Comparison of ENCODE assay signal across 7 mouse cellular contexts in the genomic region with DNA sequence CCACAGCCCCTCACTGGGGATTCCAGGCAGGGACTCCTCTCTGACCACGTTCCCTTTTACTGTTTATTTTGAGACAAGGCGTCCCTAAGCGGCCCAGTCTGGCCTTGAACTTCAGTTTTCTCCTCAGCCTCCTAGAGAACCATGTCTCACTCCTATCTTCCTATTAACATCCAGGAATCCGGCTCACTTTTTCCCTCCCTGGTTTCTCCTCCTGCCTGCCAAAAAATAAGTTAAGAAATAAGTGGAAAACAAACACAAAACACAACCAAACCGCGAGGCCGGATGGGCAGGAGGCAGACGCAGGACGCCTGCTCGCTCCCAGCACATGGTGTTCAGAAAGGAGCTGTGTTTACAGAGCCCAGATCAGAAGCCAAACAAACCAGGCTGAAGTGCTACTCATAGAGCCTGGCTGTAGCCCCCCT. TPM values are rescaled to one million over a fixed set of nuclear protein-coding genes. Genes with fewer than 3 reads are reported as not detected.
DNase-seq lines count a peak whose midpoint lies in the region; ATAC-seq and TF ChIP-seq lines count a peak whose summit lies in the region.

No protein-coding gene starts in this region.

- peak overlapping the region; percentile 32 for H3K27ac ChIP-seq in left cerebral cortex, adult 2 months
- H3K27ac ChIP-seq in limb, embryonic 15.5 days = peak overlapping the region; percentile 87
- H3K27ac ChIP-seq in stomach, embryonic 15.5 days = peak overlapping the region; percentile 84

- H3K4me3 ChIP-seq in left cerebral cortex, adult 2 months = no peak overlapping the region
- no peak overlapping the region for H3K4me3 ChIP-seq in limb, embryonic 15.5 days
- no peak overlapping the region for H3K4me3 ChIP-seq in stomach, embryonic 15.5 days (replicated peaks)

- intact Hi-C loops in left cerebral cortex, adult 2 months (cut with DNase I) = no loop called here
- intact Hi-C loops in left cerebral cortex, postnatal 4 days (cut with DNase I) = no loop called here

- no peaks in the 10 kb centered on the region for H3K36me3 ChIP-seq in limb, embryonic 15.5 days
- H3K36me3 ChIP-seq in stomach, embryonic 15.5 days = no peaks in the 10 kb centered on the region

- no peak for TF ChIP-seq CTCF in left cerebral cortex, adult 2 months (IDR thresholded peaks at IDR 0.05)

- H3K9me3 ChIP-seq in limb, embryonic 15.5 days = no peaks in the 10 kb centered on the region
- no peaks in the 10 kb centered on the region for H3K9me3 ChIP-seq in stomach, embryonic 15.5 days

- 35% methylated on average over 10 of the region's 10 CpGs for WGBS in limb, embryonic 15.5 days
- WGBS in stomach, embryonic 15.5 days = 21% methylated on average over 10 of the region's 10 CpGs

- no peak for DNase-seq in left cerebral cortex, adult 2 months (ENCODE audit: extremely low spot score in 1 of 2, low spot score in 2 of 2)
- DNase-seq in left cerebral cortex, adult 18-20 months (ENCODE audit: low spot score in 2 of 2) = no peak
- peak; percentile 47 for DNase-seq in heart, adult 8-10 months (ENCODE audit: low spot score)
- no peak for DNase-seq in cerebellum, postnatal 4 days (ENCODE audit: low spot score in 2 of 2)
- DNase-seq in left cerebral cortex, postnatal 4 days = no peak

- no peaks in the 10 kb centered on the region for H3K27me3 ChIP-seq in limb, embryonic 15.5 days
- no peaks in the 10 kb centered on the region for H3K27me3 ChIP-seq in stomach, embryonic 15.5 days (replicated peaks)

- H3K4me1 ChIP-seq in limb, embryonic 15.5 days = peaks cover 51% of the 10 kb centered on the region
- H3K4me1 ChIP-seq in stomach, embryonic 15.5 days = peaks cover 43% of the 10 kb centered on the region

- H3K4me2 ChIP-seq in limb, embryonic 15.5 days = no peak overlapping the region
- H3K4me2 ChIP-seq in stomach, embryonic 15.5 days = no peak overlapping the region

- H3K9ac ChIP-seq in limb, embryonic 15.5 days = no peak overlapping the region
- no peak overlapping the region for H3K9ac ChIP-seq in stomach, embryonic 15.5 days

- ATAC-seq in limb, embryonic 15.5 days (ENCODE audit: insufficient number of reproducible peaks, low FRiP score, low TSS enrichment, low read depth) = no peak
- peak; percentile 7; the same call in 1 of the 2 replicates for ATAC-seq in stomach, embryonic 15.5 days (ENCODE audit: insufficient read depth, low FRiP score, low read depth)

RNA-seq across cellular contexts. Expression of a gene that starts 32.2 kb away (rescaled TPM):
- 10 to 100 TPM; 24.0 to 36.0 TPM for total RNA-seq in left cerebral cortex, adult 2 months (2021)
- total RNA-seq in left cerebral cortex, adult 18-20 months (2021) = 10 to 100 TPM; 25.1 to 38.3 TPM
- total RNA-seq in heart, adult 8-10 months (2022) = 10 to 100 TPM in 2 of 4 experiments, 1 to 10 TPM in 2; 5.0 to 18.1 (median 12.0) TPM
- polyA plus RNA-seq in limb, embryonic 15.5 days (2015; fragmentation: Nextera tagmentation; extraction: Ambion mirVana) = 44.4 and 44.7 TPM in 2 replicates
- polyA plus RNA-seq in stomach, embryonic 15.5 days (2015; fragmentation: Nextera tagmentation; extraction: Ambion mirVana) = 33.6 TPM in 2 replicates
- 1 to 10 TPM; 5.3 to 6.2 TPM for total RNA-seq in left cerebral cortex, postnatal 4 days (2021)

RNA-seq across cellular contexts. Expression of a gene that starts 44.0 kb away (rescaled TPM):
- 10 to 100 TPM; 20.0 to 20.3 TPM for total RNA-seq in left cerebral cortex, adult 2 months (2021)
- total RNA-seq in left cerebral cortex, adult 18-20 months (2021) = 10 to 100 TPM; 20.0 to 20.1 TPM
- total RNA-seq in heart, adult 8-10 months (2022) = 1 to 10 TPM; 3.5 to 6.3 (median 4.8) TPM
- polyA plus RNA-seq in limb, embryonic 15.5 days (2015; fragmentation: Nextera tagmentation; extraction: Ambion mirVana) = 51.6 and 58.2 TPM in 2 replicates
- 38.1 and 46.1 TPM in 2 replicates for polyA plus RNA-seq in stomach, embryonic 15.5 days (2015; fragmentation: Nextera tagmentation; extraction: Ambion mirVana)
- 10 to 100 TPM; 28.5 to 35.7 TPM for total RNA-seq in left cerebral cortex, postnatal 4 days (2021)

RNA-seq across cellular contexts. Expression of a gene that starts 52.7 kb away (rescaled TPM):
- 100 to 1,000 TPM in 1 of 2 experiments, 10 to 100 TPM in 1; 66.6 to 111 TPM for total RNA-seq in left cerebral cortex, adult 2 months (2021)
- total RNA-seq in left cerebral cortex, adult 18-20 months (2021) = 100 to 1,000 TPM; 107 to 137 TPM
- total RNA-seq in heart, adult 8-10 months (2022) = 1 to 10 TPM; 1.0 to 1.7 (median 1.5) TPM
- polyA plus RNA-seq in limb, embryonic 15.5 days (2015; fragmentation: Nextera tagmentation; extraction: Ambion mirVana) = 7.7 and 8.7 TPM in 2 replicates
- polyA plus RNA-seq in stomach, embryonic 15.5 days (2015; fragmentation: Nextera tagmentation; extraction: Ambion mirVana) = 4.8 and 4.9 TPM in 2 replicates
- 100 to 1,000 TPM in 1 of 2 experiments, 10 to 100 TPM in 1; 96.7 to 106 TPM for total RNA-seq in left cerebral cortex, postnatal 4 days (2021)

Comparison
In these comparisons a context has a peak if more than half of its experiments do, and no peak if none do; other contexts are left out.
1. H3K27ac ChIP-seq: peak in every context shown above with its lines; median percentile 87 in limb, embryonic 15.5 days; 84 in stomach, embryonic 15.5 days; 32 in left cerebral cortex, adult 2 months.
2. RNA of a gene that starts 52.7 kb away (total RNA-seq): 107 to 137 TPM in left cerebral cortex, adult 18-20 months, 66.6 to 111 TPM in left cerebral cortex, adult 2 months and 96.7 to 106 TPM in left cerebral cortex, postnatal 4 days; 1.0 to 1.7 TPM in heart, adult 8-10 months; every median in the first group is over 10 times any median in the second.